Mouse (Mus musculus) brain, embryonic 14.5 days (tissue): Measurements from ENCODE around the gene Rpl7l1.

Experiments
- CTCF ChIP-seq: fragments of 200-500 bp; IDR thresholded peaks from 2 replicates; pipeline ENCODE4 v1.5.1; 2012; ENCODE audit warnings: inconsistent platforms, mild to moderate bottlenecking, moderate library complexity, borderline replicate concordance; ENCODE audit not compliant: insufficient read depth, insufficient read length; ENCODE audit errors: extremely low read depth
- POLR2A ChIP-seq: fragments of 200-500 bp; IDR thresholded peaks from 2 replicates; pipeline ENCODE4 v1.6.1; 2012; ENCODE audit warnings: mild to moderate bottlenecking, inconsistent platforms, borderline replicate concordance; ENCODE audit not compliant: poor library complexity, insufficient read depth, insufficient read length, severe bottlenecking; ENCODE audit errors: extremely low read depth

GRCm38 (mm10) chr17:46823091-46823490 lies 40.6 kb upstream of the Rpl7l1 start:
- no peak for TF ChIP-seq POLR2A
- no peak for TF ChIP-seq CTCF
